Mouse (Mus musculus) spleen, adult 12 weeks (tissue): ENCODE data around the gene Osgep.
"Not testable (repeated sequence)": the region's sequence is repeated elsewhere in the genome, so short reads cannot be mapped to it uniquely, and the experiment has no call there.

Experiments used
- DNase-seq: peaks from one replicate; pipeline ENCODE4 v3.0.0; 2022; ENCODE audit warnings: low spot score

Gene Osgep

GRCm38 (mm10) chr14:50931493-50932020 lies 6.9 kb upstream of the Osgep start:
- no peak for DNase-seq

GRCm38 (mm10) chr14:50930754-50931492 lies 6.2 kb upstream of the Osgep start, which contains the start of the genes Pip4p1 and Pnp:
Gene Pip4p1 (minus strand): TSS chr14:50930856.
Gene Pnp (plus strand): TSS chr14:50931082.
- peak; percentile 99 for DNase-seq

GRCm38 (mm10) chr14:50930377-50930753 lies 5.7 kb upstream of the Osgep start:
- no peak for DNase-seq

- no peak for DNase-seq
Observed at GRCm38 (mm10) chr14:50929951-50930350, 5.3 kb upstream of the Osgep start.

- no peak for DNase-seq
Observed at GRCm38 (mm10) chr14:50927366-50927765, 2.7 kb upstream of the Osgep start.

- no peak for DNase-seq
Observed at GRCm38 (mm10) chr14:50925111-50925920, 623 bp upstream of the Osgep start.

- not testable (repeated sequence) for DNase-seq
Observed at GRCm38 (mm10) chr14:50923437-50923836, 1.3 kb downstream of the Osgep start.

- no peak for DNase-seq
Observed at GRCm38 (mm10) chr14:50911356-50911755, 13.3 kb downstream of the Osgep start.

- DNase-seq: no peak
Observed at GRCm38 (mm10) chr14:50908126-50908525, 16.6 kb downstream of the Osgep start.

- DNase-seq: not testable (repeated sequence)
Observed at GRCm38 (mm10) chr14:50905327-50905726, 19.4 kb downstream of the Osgep start.

GRCm38 (mm10) chr14:50904828-50905129 lies 19.9 kb downstream of the Osgep start:
- no peak for DNase-seq

- DNase-seq: no peak
Observed at GRCm38 (mm10) chr14:50903973-50904827, 20.5 kb downstream of the Osgep start.

- DNase-seq: not testable (repeated sequence)
Observed at GRCm38 (mm10) chr14:50897992-50898391, 26.7 kb downstream of the Osgep start.

GRCm38 (mm10) chr14:50897374-50897765 lies 27.3 kb downstream of the Osgep start, which contains the start of gene Klhl33:
Gene Klhl33 (minus strand): TSS chr14:50897507.
- no peak for DNase-seq

GRCm38 (mm10) chr14:50896747-50897373 lies 27.8 kb downstream of the Osgep start:
- DNase-seq: no peak

- DNase-seq: no peak
Observed at GRCm38 (mm10) chr14:50895985-50896746, 28.5 kb downstream of the Osgep start.

GRCm38 (mm10) chr14:50895407-50895806 lies 29.3 kb downstream of the Osgep start:
- no peak for DNase-seq

- no peak for DNase-seq
Observed at GRCm38 (mm10) chr14:50892541-50893459, 31.9 kb downstream of the Osgep start.

- no peak for DNase-seq
Observed at GRCm38 (mm10) chr14:50892091-50892490, 32.6 kb downstream of the Osgep start.

- DNase-seq: no peak
Observed at GRCm38 (mm10) chr14:50891621-50892020, 33.1 kb downstream of the Osgep start.
